Mouse (Mus musculus): ENCODE data around the gene Cd207.

The Cd207 gene

GRCm38 (mm10) chr6:83677757-83678156 lies at the start of gene Cd207:
Cd207 (minus strand) TSS chr6:83677857.
- DNase-seq (ENCODE audit: low spot score in 2 of 2) = no peak

DNA sequence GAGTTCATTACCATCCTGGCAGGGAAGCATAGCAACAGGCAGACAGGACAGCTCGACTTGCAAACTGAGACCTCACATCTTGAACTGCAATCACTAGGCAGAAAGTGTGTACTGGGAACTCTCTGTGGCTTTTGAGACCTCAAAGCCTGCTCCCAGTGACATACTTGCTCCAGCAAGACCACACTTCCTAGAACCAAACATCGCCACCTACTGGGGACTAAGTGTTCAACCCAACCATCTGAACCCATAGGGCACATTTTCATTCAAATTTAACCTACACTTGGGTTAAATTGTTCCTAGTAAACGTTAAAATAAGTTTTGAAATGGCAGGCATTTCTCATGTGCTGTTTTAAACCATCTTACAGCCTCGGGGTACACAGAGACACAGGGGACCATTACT lies 49.5 kb upstream of the Cd207 start:
- DNase-seq (ENCODE audit: low spot score in 2 of 2) = no peak

- DNase-seq (ENCODE audit: low spot score in 2 of 2) = no peak
These were observed 44.9 kb upstream of the Cd207 start for GRCm38 (mm10) chr6:83722526-83722925.

- DNase-seq (ENCODE audit: low spot score in 2 of 2) = peak in 1 of 2 experiments; percentile 12
These were observed 39.4 kb upstream of the Cd207 start for GRCm38 (mm10) chr6:83717026-83717425.

- no peak for DNase-seq (ENCODE audit: low spot score in 2 of 2)
These were observed 38.0 kb upstream of the Cd207 start for GRCm38 (mm10) chr6:83715461-83716196.

DNA sequence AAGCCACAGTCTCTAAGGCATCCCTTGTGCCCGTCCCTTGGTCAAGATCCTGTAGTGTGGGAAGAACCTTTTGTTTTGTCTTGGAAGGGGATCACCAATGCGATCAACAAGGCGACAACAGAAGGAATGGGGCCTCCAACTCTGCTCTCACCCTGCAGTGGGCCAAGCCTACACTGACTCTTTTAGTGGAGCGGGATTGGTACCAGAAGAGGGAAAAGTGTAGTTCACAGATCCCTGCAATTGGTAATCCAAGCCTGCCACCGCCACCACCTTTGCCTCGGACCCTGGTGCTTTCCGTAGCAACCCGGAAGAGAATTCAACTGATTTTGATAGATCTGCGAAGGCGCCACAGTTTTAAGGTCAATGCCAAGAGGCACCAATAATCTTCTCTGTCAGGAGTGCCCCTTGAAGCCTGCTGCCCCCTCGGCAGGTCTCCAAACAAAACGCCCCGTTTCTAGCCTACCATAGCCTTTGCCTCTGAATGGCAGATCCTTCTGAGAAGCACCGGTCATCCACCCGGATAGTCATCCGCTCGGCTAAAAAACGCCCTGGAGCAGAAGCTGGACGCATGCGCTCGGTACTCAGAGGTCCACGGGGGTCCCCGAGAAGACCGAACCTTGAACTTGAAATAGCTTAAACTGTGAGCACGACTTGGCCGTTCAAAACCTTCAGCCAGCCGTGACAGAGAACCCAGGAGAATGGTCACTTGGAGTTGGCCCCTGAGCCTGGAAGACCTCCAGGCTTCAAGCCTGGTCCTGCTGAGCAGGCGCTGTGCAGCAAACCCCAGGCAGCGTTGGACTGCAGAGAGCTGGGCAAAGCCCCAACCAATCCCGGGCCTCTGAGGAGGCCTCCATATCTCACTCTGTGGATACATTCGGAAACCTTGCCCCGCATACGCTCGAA lies 36.8 kb upstream of the Cd207 start:
- DNase-seq (ENCODE audit: low spot score in 2 of 2) = peak in 1 of 2 experiments; percentile 30

GRCm38 (mm10) chr6:83713271-83714136 lies 35.8 kb upstream of the Cd207 start:
- DNase-seq (ENCODE audit: low spot score in 2 of 2) = no peak

DNA sequence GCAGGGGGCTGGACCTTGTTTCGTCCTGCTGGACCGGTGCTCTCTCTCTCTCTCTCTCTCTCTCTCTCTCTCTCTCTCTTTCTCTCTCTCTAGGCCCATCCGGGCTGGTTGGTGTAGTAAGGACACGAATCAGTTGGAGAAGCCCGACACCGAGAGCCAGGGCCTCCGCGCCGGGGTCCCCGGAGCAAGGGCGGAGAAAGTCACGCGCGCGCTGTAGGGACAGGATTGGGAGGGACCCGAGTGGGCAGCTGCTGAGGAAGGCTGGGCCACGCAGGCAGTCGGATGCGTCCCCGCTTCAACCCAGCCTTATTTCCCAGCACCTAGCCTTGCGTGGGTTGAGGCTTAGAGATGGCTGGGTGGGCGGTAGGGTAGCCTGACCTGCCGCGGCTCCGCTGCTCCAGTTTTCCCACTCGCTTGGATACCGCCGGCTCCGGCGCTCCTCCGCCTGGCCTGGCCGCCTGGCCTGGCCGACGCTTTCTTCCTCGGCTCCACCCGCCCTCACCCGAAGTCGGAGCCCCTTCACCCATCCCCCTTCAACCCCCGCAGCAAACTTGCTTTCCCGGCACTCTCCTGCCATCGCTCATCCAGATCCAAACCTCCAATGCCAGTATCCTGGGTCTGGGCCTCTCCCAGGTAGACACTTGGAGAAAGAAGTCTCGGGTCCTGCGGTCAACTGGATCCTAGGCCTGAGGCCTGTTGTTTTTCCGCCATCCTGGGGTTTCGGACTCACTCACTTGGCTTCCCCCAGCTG lies 34.2 kb upstream of the Cd207 start:
- DNase-seq (ENCODE audit: low spot score in 2 of 2) = no peak

DNA sequence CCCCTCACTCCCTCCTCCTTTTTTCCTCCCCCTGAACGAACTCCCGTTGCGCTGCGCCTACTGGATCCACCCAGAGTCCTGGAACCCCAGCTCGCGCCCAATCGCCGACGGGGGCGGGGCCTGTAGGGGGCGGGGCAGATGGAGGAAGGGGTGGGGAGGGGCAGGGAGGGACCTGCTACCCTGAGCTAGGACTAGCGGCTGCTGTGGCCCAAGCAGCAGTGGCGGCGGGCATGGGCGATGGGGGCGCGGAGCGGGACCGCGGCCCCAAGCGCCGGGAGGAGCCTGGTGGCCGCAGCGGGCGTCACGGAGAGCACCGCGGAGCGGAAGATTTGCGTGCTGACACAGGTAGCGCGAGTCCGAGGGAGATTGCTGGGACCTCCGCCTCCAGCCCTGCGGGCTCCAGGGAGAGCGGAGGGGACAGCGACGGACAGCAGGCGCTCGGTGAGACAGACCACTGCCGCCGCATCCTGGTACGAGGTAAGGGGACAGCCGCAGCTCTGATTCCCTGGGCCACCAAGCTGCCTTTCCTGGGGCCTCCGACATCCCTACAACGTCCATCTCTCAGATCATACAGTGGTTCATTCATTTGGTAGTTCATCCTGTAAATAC lies 33.5 kb upstream of the Cd207 start, which contains the start of gene Vax2:
TSS of gene Vax2 (plus strand) at position 198 of the 609 bp plus-strand sequence.
- peak in 1 of 2 experiments; percentile 42 for DNase-seq (ENCODE audit: low spot score in 2 of 2)

GRCm38 (mm10) chr6:83710361-83711066 lies 32.9 kb upstream of the Cd207 start:
- DNase-seq (ENCODE audit: low spot score in 2 of 2) = no peak

DNA sequence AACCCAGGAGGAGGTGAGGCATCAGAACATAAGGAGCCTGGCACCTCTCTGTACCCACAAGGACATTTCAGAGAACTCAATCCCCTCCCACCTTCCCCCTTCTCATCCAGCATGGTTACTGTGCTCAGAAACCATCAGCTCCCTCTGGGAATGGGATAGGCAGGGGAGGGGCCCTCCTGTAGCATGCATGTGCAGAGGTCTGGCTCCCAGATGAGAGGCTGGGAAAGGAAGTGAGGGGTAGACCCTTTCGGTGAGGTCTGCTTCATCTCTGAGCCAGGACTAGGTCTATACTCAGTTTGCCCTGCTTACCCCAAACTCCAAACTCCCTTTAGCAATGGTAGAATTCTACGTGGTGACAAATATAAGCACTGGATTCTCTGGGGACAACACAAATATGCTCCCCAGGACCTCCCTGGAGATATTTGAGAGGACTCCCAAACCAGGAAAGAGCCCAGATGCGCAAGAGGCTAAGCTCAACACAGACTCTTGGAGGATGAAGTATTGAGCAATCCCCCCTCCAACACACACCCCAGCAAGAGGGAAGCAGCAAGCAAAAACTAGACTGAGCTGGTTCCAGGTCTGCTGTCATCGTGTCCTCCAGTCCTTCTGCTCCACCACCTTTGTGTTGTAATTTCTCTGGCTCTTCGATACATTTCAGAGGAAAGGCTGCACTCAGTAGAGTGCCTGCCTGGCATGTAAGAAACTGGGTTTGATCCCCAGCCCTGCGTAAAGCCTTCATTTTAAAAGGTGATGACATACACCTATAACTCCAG lies 30.3 kb upstream of the Cd207 start:
- DNase-seq (ENCODE audit: low spot score in 2 of 2) = no peak

GRCm38 (mm10) chr6:83704701-83705100 lies 27.0 kb upstream of the Cd207 start:
- no peak for DNase-seq (ENCODE audit: low spot score in 2 of 2)

DNA sequence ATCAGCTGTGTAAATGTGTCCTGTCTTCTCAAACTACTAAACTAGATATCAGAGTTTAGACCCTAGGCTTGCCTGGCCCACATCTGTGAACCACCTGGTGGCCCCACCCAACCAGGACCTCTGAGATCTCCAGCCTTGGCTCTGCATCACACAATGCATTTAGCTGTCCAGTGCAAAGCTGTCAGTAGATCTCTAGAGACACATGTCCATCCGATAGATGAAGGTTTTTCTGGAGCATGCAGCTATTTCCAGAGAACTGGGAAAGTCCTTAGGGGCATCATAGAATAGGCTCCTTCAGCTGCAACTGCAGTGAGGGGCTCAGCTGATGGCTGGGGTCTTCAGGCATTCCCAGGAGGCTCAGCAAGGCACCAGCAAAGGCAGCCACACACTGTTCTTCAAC lies 26.6 kb upstream of the Cd207 start:
- no peak for DNase-seq (ENCODE audit: low spot score in 2 of 2)

DNA sequence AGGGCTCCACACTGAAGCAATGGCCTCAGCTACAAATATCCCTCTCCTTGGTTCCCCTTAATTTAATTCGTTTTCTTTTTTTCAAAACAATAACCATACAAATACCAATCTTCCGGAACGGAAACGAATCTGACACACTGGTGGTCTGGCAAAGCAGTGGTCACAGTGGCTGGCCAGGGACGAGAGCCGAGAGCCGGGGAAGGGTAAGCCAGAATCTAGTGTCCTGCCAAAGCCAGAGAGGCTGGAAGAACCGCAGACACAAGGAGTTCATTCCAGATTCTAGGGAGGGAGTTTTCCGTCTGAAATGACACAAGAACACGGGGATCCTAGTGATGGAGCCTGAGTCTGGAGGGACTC lies 26.0 kb upstream of the Cd207 start:
- DNase-seq (ENCODE audit: low spot score in 2 of 2) = no peak

- no peak for DNase-seq (ENCODE audit: low spot score in 2 of 2)
These were observed 25.5 kb upstream of the Cd207 start for GRCm38 (mm10) chr6:83703000-83703721.

DNA sequence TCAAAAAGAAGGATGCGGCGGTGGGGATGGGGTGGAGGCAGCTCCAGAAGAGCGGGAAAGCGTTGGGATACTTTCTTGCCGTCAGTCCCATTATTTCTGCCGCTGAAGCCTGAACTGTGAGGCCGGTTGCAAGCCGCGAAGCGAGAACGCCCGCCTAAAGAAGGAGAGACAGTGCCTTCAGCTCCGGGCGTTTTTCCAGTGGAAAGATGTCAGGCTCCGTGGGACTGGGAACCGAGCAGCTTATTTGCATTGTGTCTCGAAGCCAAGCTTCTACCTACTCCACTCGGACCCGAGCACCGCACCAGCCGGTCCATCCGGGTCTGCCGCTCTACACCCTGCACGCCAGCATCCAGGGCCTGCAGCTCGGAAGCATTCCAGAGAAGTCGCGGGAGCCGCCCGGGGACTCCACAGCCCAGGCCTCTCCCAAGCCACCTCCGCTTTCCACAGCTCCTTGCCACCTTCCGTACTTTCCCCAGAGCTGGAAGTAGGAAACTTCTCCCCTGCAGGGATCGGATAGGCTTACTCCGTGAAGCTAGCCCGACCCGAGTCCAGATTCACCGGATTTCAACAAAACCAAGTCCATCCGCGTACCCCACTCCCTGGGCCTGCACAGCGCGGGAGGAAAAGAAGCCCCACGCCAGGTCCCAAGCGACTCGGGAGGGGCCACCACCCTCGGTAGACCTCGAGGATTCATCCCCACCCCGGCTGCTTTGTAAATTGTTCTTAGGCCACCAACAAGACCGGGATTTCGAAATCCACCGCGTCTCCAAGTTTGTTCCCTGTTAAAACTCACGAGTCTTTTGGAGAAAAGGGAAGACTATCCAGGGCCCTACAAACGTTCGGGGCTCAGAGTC lies 24.7 kb upstream of the Cd207 start:
- DNase-seq (ENCODE audit: low spot score in 2 of 2) = no peak

GRCm38 (mm10) chr6:83701001-83701400 lies 23.3 kb upstream of the Cd207 start:
- DNase-seq (ENCODE audit: low spot score in 2 of 2) = no peak

GRCm38 (mm10) chr6:83699971-83700370 lies 22.3 kb upstream of the Cd207 start:
- DNase-seq (ENCODE audit: low spot score in 2 of 2) = no peak

Measured in cerebellum, postnatal 4 days (tissue).